Mouse (Mus musculus) CD4-positive, CD25-positive, alpha-beta regulatory T cell, adult 4 months (primary cell): ENCODE measurements at regions not wholly inside any gene's neighbourhood (a gene's known extent, or its start where the extent isn't known, plus 50 kb on each side); places are given as distances from the start of the nearest gene placed in this dataset.

Experiments
- ATAC-seq: one replicate; pipeline ENCODE4 v1.8.0; 2017

- no peak for ATAC-seq
These were observed 662.2 kb downstream of the Zfp706 start for GRCm38 (mm10) chr15:36345413-36345812.

- ATAC-seq = no peak
These were observed 667.5 kb downstream of the Zfp706 start for GRCm38 (mm10) chr15:36339971-36340550.

GRCm38 (mm10) chr15:36338766-36339165 lies 668.8 kb downstream of the Zfp706 start:
- ATAC-seq = no peak

- ATAC-seq = peak; percentile 66
These were observed 670.7 kb downstream of the Zfp706 start for GRCm38 (mm10) chr15:36336857-36337256.

GRCm38 (mm10) chr15:36335116-36335515 lies 672.5 kb downstream of the Zfp706 start:
- no peak for ATAC-seq

GRCm38 (mm10) chr15:36334436-36335113 lies 673.0 kb downstream of the Zfp706 start:
- no peak for ATAC-seq

- peak; percentile 37 for ATAC-seq
These were observed 673.7 kb downstream of the Zfp706 start for GRCm38 (mm10) chr15:36333857-36334256.

- no peak for ATAC-seq
These were observed 674.3 kb downstream of the Zfp706 start for GRCm38 (mm10) chr15:36333265-36333664.
